Mouse (Mus musculus): ENCODE measurements around the gene Jakmip3. TPM values are rescaled to one million over a fixed set of nuclear protein-coding genes. Genes with fewer than 3 reads are reported as not detected.

The Jakmip3 gene
- polyA plus RNA-seq, 1 experiment from 2014 or later, result not detected

GRCm38 (mm10) chr7:138923756-138924425, 16.6 kb upstream of the Jakmip3 start:
- H3K27ac ChIP-seq, result no peak overlapping the region
- H3K4me3 ChIP-seq (ENCODE audit: inconsistent target), result no peak overlapping the region
- WGBS (ENCODE audit: missing documents), result 8% methylated on average over 3 of the region's 3 CpGs
- H3K79me2 ChIP-seq (ENCODE audit: inconsistent target), result no peaks in the 10 kb centered on the region
- no peaks in the 10 kb centered on the region for H3K36me3 ChIP-seq (ENCODE audit: inconsistent target)

- H3K79me2 ChIP-seq (ENCODE audit: inconsistent target), result no peaks in the 10 kb centered on the region
- WGBS (ENCODE audit: missing documents), result 93% methylated on average over 4 of the region's 4 CpGs
- no peak overlapping the region for H3K27ac ChIP-seq
- no peak overlapping the region for H3K4me3 ChIP-seq (ENCODE audit: inconsistent target)
- no peaks in the 10 kb centered on the region for H3K36me3 ChIP-seq (ENCODE audit: inconsistent target)
Observed at GRCm38 (mm10) chr7:138928456-138928855, 12.1 kb upstream of the Jakmip3 start.

- Histone ChIP-seq H3K4me3 (ENCODE audit: inconsistent target) (no peak overlapping the region), H3K27ac (no peak overlapping the region), H3K79me2 (ENCODE audit: inconsistent target) (no peaks in the 10 kb centered on the region), H3K36me3 (ENCODE audit: inconsistent target) (no peaks in the 10 kb centered on the region)
- 82% methylated on average over 3 of the region's 3 CpGs for WGBS (ENCODE audit: missing documents)
Observed at GRCm38 (mm10) chr7:138934523-138934922, 6.0 kb upstream of the Jakmip3 start.

- WGBS (ENCODE audit: missing documents), result 73% methylated on average over 7 of the region's 7 CpGs
- no peak overlapping the region for H3K4me3 ChIP-seq (ENCODE audit: inconsistent target)
- no peaks in the 10 kb centered on the region for H3K79me2 ChIP-seq (ENCODE audit: inconsistent target)
- no peaks in the 10 kb centered on the region for H3K36me3 ChIP-seq (ENCODE audit: inconsistent target)
- H3K27ac ChIP-seq, result no peak overlapping the region
Observed at GRCm38 (mm10) chr7:138938991-138939390, 1.5 kb upstream of the Jakmip3 start.

GRCm38 (mm10) chr7:138940256-138940611, 296 bp upstream of the Jakmip3 start:
- Histone ChIP-seq H3K36me3 (ENCODE audit: inconsistent target) (no peaks in the 10 kb centered on the region), H3K27ac (no peak overlapping the region), H3K79me2 (ENCODE audit: inconsistent target) (no peaks in the 10 kb centered on the region), H3K4me3 (ENCODE audit: inconsistent target) (no peak overlapping the region)
- WGBS (ENCODE audit: missing documents), result 4% methylated on average over 17 of the region's 17 CpGs

- Histone ChIP-seq H3K79me2 (ENCODE audit: inconsistent target) (no peaks in the 10 kb centered on the region), H3K27ac (no peak overlapping the region), H3K4me3 (ENCODE audit: inconsistent target) (no peak overlapping the region), H3K36me3 (ENCODE audit: inconsistent target) (no peaks in the 10 kb centered on the region)
- 41% methylated on average over 5 of the region's 5 CpGs for WGBS (ENCODE audit: missing documents)
Observed at GRCm38 (mm10) chr7:138941571-138941970, 1.0 kb downstream of the Jakmip3 start.

- H3K79me2 ChIP-seq (ENCODE audit: inconsistent target), result no peaks in the 10 kb centered on the region
- H3K36me3 ChIP-seq (ENCODE audit: inconsistent target), result no peaks in the 10 kb centered on the region
- 60% methylated on average over 1 of the region's 1 CpGs for WGBS (ENCODE audit: missing documents)
- no peak overlapping the region for H3K27ac ChIP-seq
- no peak overlapping the region for H3K4me3 ChIP-seq (ENCODE audit: inconsistent target)
Observed at GRCm38 (mm10) chr7:138942301-138942700, 1.8 kb downstream of the Jakmip3 start.

- H3K79me2 ChIP-seq (ENCODE audit: inconsistent target), result no peaks in the 10 kb centered on the region
- no peak overlapping the region for H3K27ac ChIP-seq
- no peak overlapping the region for H3K4me3 ChIP-seq (ENCODE audit: inconsistent target)
- WGBS (ENCODE audit: missing documents), result 73% methylated on average over 3 of the region's 3 CpGs
- H3K36me3 ChIP-seq (ENCODE audit: inconsistent target), result no peaks in the 10 kb centered on the region
Observed at GRCm38 (mm10) chr7:138945668-138946067, 5.1 kb downstream of the Jakmip3 start.

GRCm38 (mm10) chr7:138947741-138948140, 7.2 kb downstream of the Jakmip3 start:
- Histone ChIP-seq H3K79me2 (ENCODE audit: inconsistent target) (no peaks in the 10 kb centered on the region), H3K4me3 (ENCODE audit: inconsistent target) (no peak overlapping the region), H3K27ac (no peak overlapping the region), H3K36me3 (ENCODE audit: inconsistent target) (no peaks in the 10 kb centered on the region)
- 88% methylated on average over 8 of the region's 8 CpGs for WGBS (ENCODE audit: missing documents)

- no peaks in the 10 kb centered on the region for H3K36me3 ChIP-seq (ENCODE audit: inconsistent target)
- WGBS (ENCODE audit: missing documents), result 53% methylated on average over 8 of the region's 8 CpGs
- no peak overlapping the region for H3K27ac ChIP-seq
- H3K79me2 ChIP-seq (ENCODE audit: inconsistent target), result no peaks in the 10 kb centered on the region
- H3K4me3 ChIP-seq (ENCODE audit: inconsistent target), result no peak overlapping the region
Observed at GRCm38 (mm10) chr7:138948309-138948708, 7.8 kb downstream of the Jakmip3 start.

GRCm38 (mm10) chr7:138955787-138956186, 15.3 kb downstream of the Jakmip3 start:
- H3K4me3 ChIP-seq (ENCODE audit: inconsistent target), result no peak overlapping the region
- no peaks in the 10 kb centered on the region for H3K36me3 ChIP-seq (ENCODE audit: inconsistent target)
- H3K27ac ChIP-seq, result no peak overlapping the region
- no peaks in the 10 kb centered on the region for H3K79me2 ChIP-seq (ENCODE audit: inconsistent target)
- WGBS (ENCODE audit: missing documents), result 89% methylated on average over 7 of the region's 7 CpGs

GRCm38 (mm10) chr7:138957106-138957505, 16.6 kb downstream of the Jakmip3 start:
- no peak overlapping the region for H3K27ac ChIP-seq
- no peaks in the 10 kb centered on the region for H3K79me2 ChIP-seq (ENCODE audit: inconsistent target)
- no peak overlapping the region for H3K4me3 ChIP-seq (ENCODE audit: inconsistent target)
- 81% methylated on average over 6 of the region's 6 CpGs for WGBS (ENCODE audit: missing documents)
- H3K36me3 ChIP-seq (ENCODE audit: inconsistent target), result no peaks in the 10 kb centered on the region

GRCm38 (mm10) chr7:138959747-138960146, 19.2 kb downstream of the Jakmip3 start:
- Histone ChIP-seq H3K27ac (no peak overlapping the region), H3K79me2 (ENCODE audit: inconsistent target) (no peaks in the 10 kb centered on the region), H3K36me3 (ENCODE audit: inconsistent target) (no peaks in the 10 kb centered on the region), H3K4me3 (ENCODE audit: inconsistent target) (no peak overlapping the region)
- 83% methylated on average over 5 of the region's 5 CpGs for WGBS (ENCODE audit: missing documents)

- no peaks in the 10 kb centered on the region for H3K79me2 ChIP-seq (ENCODE audit: inconsistent target)
- 93% methylated on average over 5 of the region's 5 CpGs for WGBS (ENCODE audit: missing documents)
- H3K36me3 ChIP-seq (ENCODE audit: inconsistent target), result no peaks in the 10 kb centered on the region
Observed at GRCm38 (mm10) chr7:138963756-138964155, 23.2 kb downstream of the Jakmip3 start.

GRCm38 (mm10) chr7:138968010-138968620, 27.6 kb downstream of the Jakmip3 start:
- Histone ChIP-seq H3K4me3 (ENCODE audit: inconsistent target) (no peak overlapping the region), H3K79me2 (ENCODE audit: inconsistent target) (no peaks in the 10 kb centered on the region), H3K27ac (no peak overlapping the region), H3K36me3 (ENCODE audit: inconsistent target) (no peaks in the 10 kb centered on the region)
- 58% methylated on average over 13 of the region's 13 CpGs for WGBS (ENCODE audit: missing documents)

More at GRCm38 (mm10) chr7:138963756-138964155, 23.2 kb downstream of the Jakmip3 start:
- H3K4me3 ChIP-seq (ENCODE audit: inconsistent target), result no peak overlapping the region
- no peak overlapping the region for H3K27ac ChIP-seq
